Mouse (Mus musculus): ENCODE data around the gene Dhrs13. TPM values are rescaled to one million over a fixed set of nuclear protein-coding genes. Genes with fewer than 3 reads are reported as not detected.

Gene Dhrs13
- 3.0 TPM for polyA plus RNA-seq (2014; fragmentation: Illumina TruSeq; extraction: RNeasy Lipid Tissue Mini Kit (QIAGEN cat#74804); ENCODE audit: low read depth, low replicate concordance)

GRCm38 (mm10) chr11:78031947-78032808, at the start of gene Dhrs13:
Gene Dhrs13, plus strand, starts transcription at chr11:78032280.

GRCm38 (mm10) chr11:77982441-77982905, 49.6 kb upstream of the Dhrs13 start, which contains the start of gene Phf12:
Gene Phf12, plus strand, starts transcription at chr11:77982754.

GRCm38 (mm10) chr11:78037831-78038752, 6.0 kb downstream of the Dhrs13 start, which contains the start of gene Flot2:
Gene Flot2, plus strand, starts transcription at chr11:78037931.

GRCm38 (mm10) chr11:78079961-78080921, 48.2 kb downstream of the Dhrs13 start, which contains the start of gene Eral1:
Gene Eral1, minus strand, starts transcription at chr11:78080383.

Other genes starting within 250 kb of the Dhrs13 start
- gene Gm10277, start 244.5 kb upstream of the Dhrs13 start, polyA plus RNA-seq (2014; fragmentation: Illumina TruSeq; extraction: RNeasy Lipid Tissue Mini Kit (QIAGEN cat#74804); ENCODE audit: low read depth, low replicate concordance), result not detected
- gene Pipox, start 138.2 kb upstream of the Dhrs13 start, polyA plus RNA-seq (2014; fragmentation: Illumina TruSeq; extraction: RNeasy Lipid Tissue Mini Kit (QIAGEN cat#74804); ENCODE audit: low read depth, low replicate concordance), result 13.0 TPM
- 0.87 TPM for gene Sez6, start 101.5 kb upstream of the Dhrs13 start, polyA plus RNA-seq (2014; fragmentation: Illumina TruSeq; extraction: RNeasy Lipid Tissue Mini Kit (QIAGEN cat#74804); ENCODE audit: low read depth, low replicate concordance)
- gene Phf12, start 49.5 kb upstream of the Dhrs13 start, polyA plus RNA-seq (2014; fragmentation: Illumina TruSeq; extraction: RNeasy Lipid Tissue Mini Kit (QIAGEN cat#74804); ENCODE audit: low read depth, low replicate concordance), result 41.1 TPM
- gene Flot2, start 5.7 kb downstream of the Dhrs13 start, polyA plus RNA-seq (2014; fragmentation: Illumina TruSeq; extraction: RNeasy Lipid Tissue Mini Kit (QIAGEN cat#74804); ENCODE audit: low read depth, low replicate concordance), result 50.3 TPM
- 14.4 TPM for gene Eral1, start 48.1 kb downstream of the Dhrs13 start, polyA plus RNA-seq (2014; fragmentation: Illumina TruSeq; extraction: RNeasy Lipid Tissue Mini Kit (QIAGEN cat#74804); ENCODE audit: low read depth, low replicate concordance)
- 13.9 TPM for gene Fam222b, start 62.4 kb downstream of the Dhrs13 start, polyA plus RNA-seq (2014; fragmentation: Illumina TruSeq; extraction: RNeasy Lipid Tissue Mini Kit (QIAGEN cat#74804); ENCODE audit: low read depth, low replicate concordance)
- gene Traf4, start 133.3 kb downstream of the Dhrs13 start, polyA plus RNA-seq (2014; fragmentation: Illumina TruSeq; extraction: RNeasy Lipid Tissue Mini Kit (QIAGEN cat#74804); ENCODE audit: low read depth, low replicate concordance), result 17.9 TPM
- gene Nek8, start 144.4 kb downstream of the Dhrs13 start, polyA plus RNA-seq (2014; fragmentation: Illumina TruSeq; extraction: RNeasy Lipid Tissue Mini Kit (QIAGEN cat#74804); ENCODE audit: low read depth, low replicate concordance), result 11.7 TPM
- gene Tlcd1, start 144.4 kb downstream of the Dhrs13 start, polyA plus RNA-seq (2014; fragmentation: Illumina TruSeq; extraction: RNeasy Lipid Tissue Mini Kit (QIAGEN cat#74804); ENCODE audit: low read depth, low replicate concordance), result 74.2 TPM
- 2,000 TPM for gene Rpl23a, start 151.3 kb downstream of the Dhrs13 start, polyA plus RNA-seq (2014; fragmentation: Illumina TruSeq; extraction: RNeasy Lipid Tissue Mini Kit (QIAGEN cat#74804); ENCODE audit: low read depth, low replicate concordance)
- 68.5 TPM for gene Rab34, start 156.2 kb downstream of the Dhrs13 start, polyA plus RNA-seq (2014; fragmentation: Illumina TruSeq; extraction: RNeasy Lipid Tissue Mini Kit (QIAGEN cat#74804); ENCODE audit: low read depth, low replicate concordance)
- gene Proca1, start 161.1 kb downstream of the Dhrs13 start, polyA plus RNA-seq (2014; fragmentation: Illumina TruSeq; extraction: RNeasy Lipid Tissue Mini Kit (QIAGEN cat#74804); ENCODE audit: low read depth, low replicate concordance), result 26.7 TPM
- gene Sdf2, start 213.5 kb downstream of the Dhrs13 start, polyA plus RNA-seq (2014; fragmentation: Illumina TruSeq; extraction: RNeasy Lipid Tissue Mini Kit (QIAGEN cat#74804); ENCODE audit: low read depth, low replicate concordance), result 103 TPM
- gene Supt6, start 213.7 kb downstream of the Dhrs13 start, polyA plus RNA-seq (2014; fragmentation: Illumina TruSeq; extraction: RNeasy Lipid Tissue Mini Kit (QIAGEN cat#74804); ENCODE audit: low read depth, low replicate concordance), result 41.1 TPM
- 107 TPM for gene 2610507B11Rik, start 229.5 kb downstream of the Dhrs13 start, polyA plus RNA-seq (2014; fragmentation: Illumina TruSeq; extraction: RNeasy Lipid Tissue Mini Kit (QIAGEN cat#74804); ENCODE audit: low read depth, low replicate concordance)